In genomic region chr8:33067453-33068039, GRCm38 (mm10) we compare ENCODE assay signal across 23 mouse cellular contexts.
A peak's percentile ranks its signal among the peaks of the same experiment; 100 is the strongest.
DNase-seq lines count a peak whose midpoint lies in the region; ATAC-seq lines count a peak whose summit lies in the region.
"Had no signal": no experiment of that assay in that cellular context is flagged by ENCODE, and none has a peak within 500 bp of the region (broad histone marks: within the 10 kb centered on the region; RNA-seq: fewer than 3 reads in every experiment).

No protein-coding gene starts in this region.

- H3K27ac ChIP-seq in forebrain, embryonic 15.5 days (replicated peaks): 0 out of 2 replicates have a peak overlapping the region, but pooled peaks have one; percentile 7
- H3K27ac ChIP-seq in forebrain, embryonic 14.5 days (ENCODE audit: low read depth, low read length): no peak overlapping the region
- H3K27ac ChIP-seq in hindbrain, embryonic 16.5 days (ENCODE audit: low read depth, low read length): no peak overlapping the region
- no peak overlapping the region for H3K27ac ChIP-seq in hindbrain, embryonic 10.5 days
- no peak overlapping the region for H3K27ac ChIP-seq in midbrain, embryonic 14.5 days (replicated peaks; ENCODE audit: low read depth, low read length)
- H3K27ac ChIP-seq in midbrain, embryonic 16.5 days (ENCODE audit: low read length): no peak overlapping the region
- H3K27ac ChIP-seq: embryonic facial prominence, embryonic 15.5 days; forebrain, embryonic 12.5 days; heart, embryonic 10.5 days; intestine, embryonic 15.5 days had no signal

- H3K9me3 ChIP-seq in forebrain, embryonic 15.5 days: no peaks in the 10 kb centered on the region
- no peaks in the 10 kb centered on the region for H3K9me3 ChIP-seq in forebrain, embryonic 14.5 days (replicated peaks; ENCODE audit: control insufficient read depth, low read length)
- H3K9me3 ChIP-seq in hindbrain, embryonic 16.5 days (ENCODE audit: control insufficient read depth, low read length): no peaks in the 10 kb centered on the region
- no peaks in the 10 kb centered on the region for H3K9me3 ChIP-seq in hindbrain, embryonic 10.5 days
- 0 out of 2 replicates have a peak, but pooled peaks cover 4% of the 10 kb centered on the region for H3K9me3 ChIP-seq in midbrain, embryonic 14.5 days (ENCODE audit: control insufficient read depth, low read length)
- H3K9me3 ChIP-seq in midbrain, embryonic 16.5 days (replicated peaks; ENCODE audit: control insufficient read depth, low read length, poor library complexity, severe bottlenecking): no peaks in the 10 kb centered on the region
- H3K9me3 ChIP-seq: embryonic facial prominence, embryonic 15.5 days; heart, embryonic 10.5 days; intestine, embryonic 15.5 days had no signal

- H3K4me3 ChIP-seq in forebrain, embryonic 15.5 days: no peak overlapping the region
- H3K4me3 ChIP-seq in forebrain, embryonic 14.5 days (ENCODE audit: low read depth, low read length): no peak overlapping the region
- no peak overlapping the region for H3K4me3 ChIP-seq in hindbrain, embryonic 16.5 days (ENCODE audit: low read length)
- H3K4me3 ChIP-seq in hindbrain, embryonic 10.5 days: no peak overlapping the region
- H3K4me3 ChIP-seq in midbrain, embryonic 14.5 days (replicated peaks; ENCODE audit: low read depth, low read length): no peak overlapping the region
- H3K4me3 ChIP-seq in midbrain, embryonic 16.5 days (ENCODE audit: low read depth, low read length): no peak overlapping the region
- H3K4me3 ChIP-seq: embryonic facial prominence, embryonic 15.5 days; erythroblast, embryonic 14.5 days; forebrain, embryonic 12.5 days; heart, embryonic 10.5 days; intestine, embryonic 15.5 days had no signal

- no peak overlapping the region for H3K9ac ChIP-seq in forebrain, embryonic 15.5 days (replicated peaks)
- H3K9ac ChIP-seq in forebrain, embryonic 14.5 days (ENCODE audit: low read length): no peak overlapping the region
- H3K9ac ChIP-seq in hindbrain, embryonic 16.5 days (ENCODE audit: low read depth, low read length): no peak overlapping the region
- H3K9ac ChIP-seq in midbrain, embryonic 14.5 days (replicated peaks; ENCODE audit: low read length): no peak overlapping the region
- H3K9ac ChIP-seq in midbrain, embryonic 16.5 days (ENCODE audit: low read depth, low read length): no peak overlapping the region
- H3K9ac ChIP-seq: embryonic facial prominence, embryonic 15.5 days; forebrain, embryonic 12.5 days; intestine, embryonic 15.5 days had no signal

- H3K27me3 ChIP-seq in forebrain, embryonic 15.5 days: no peaks in the 10 kb centered on the region
- H3K27me3 ChIP-seq in forebrain, embryonic 14.5 days (replicated peaks; ENCODE audit: control insufficient read depth, insufficient read depth, low read length): no peaks in the 10 kb centered on the region
- no peaks in the 10 kb centered on the region for H3K27me3 ChIP-seq in hindbrain, embryonic 16.5 days (replicated peaks; ENCODE audit: control insufficient read depth, insufficient read depth, low read length)
- H3K27me3 ChIP-seq in hindbrain, embryonic 10.5 days (ENCODE audit: insufficient read depth, poor library complexity, severe bottlenecking): no peaks in the 10 kb centered on the region
- no peaks in the 10 kb centered on the region for H3K27me3 ChIP-seq in midbrain, embryonic 14.5 days (ENCODE audit: control insufficient read depth, insufficient read depth, low read length)
- no peaks in the 10 kb centered on the region for H3K27me3 ChIP-seq in midbrain, embryonic 16.5 days (ENCODE audit: control insufficient read depth, insufficient read depth, low read depth, low read length)
- H3K27me3 ChIP-seq: CH12.LX; embryonic facial prominence, embryonic 15.5 days; forebrain, embryonic 12.5 days; intestine, embryonic 15.5 days; Patski had no signal

- no peak for ATAC-seq in forebrain, embryonic 15.5 days (replicated peaks)
- ATAC-seq in forebrain, embryonic 14.5 days: no peak
- peak; percentile 52; the same call in 1 of the 2 replicates for ATAC-seq in hindbrain, embryonic 16.5 days
- ATAC-seq in midbrain, embryonic 14.5 days (ENCODE audit: low FRiP score, low TSS enrichment): no peak
- no peak for ATAC-seq in midbrain, embryonic 16.5 days
- ATAC-seq: activated CD4-positive, CD25-positive, alpha-beta regulatory T cell, adult 4 months; intestine, embryonic 15.5 days; Patski had no signal

- 50% methylated on average over 8 of the region's 8 CpGs for WGBS in forebrain, embryonic 15.5 days
- 56% methylated on average over 8 of the region's 8 CpGs for WGBS in forebrain, embryonic 14.5 days
- WGBS in hindbrain, embryonic 16.5 days: 52% methylated on average over 8 of the region's 8 CpGs
- 75% methylated on average over 8 of the region's 8 CpGs for whole genome bisulfite sequencing in hindbrain, embryonic 10.5 days
- 49% methylated on average over 8 of the region's 8 CpGs for WGBS in midbrain, embryonic 14.5 days
- WGBS in midbrain, embryonic 16.5 days: 49% methylated on average over 8 of the region's 8 CpGs

- no peaks in the 10 kb centered on the region for H3K4me1 ChIP-seq in forebrain, embryonic 15.5 days
- no peaks in the 10 kb centered on the region for H3K4me1 ChIP-seq in forebrain, embryonic 14.5 days (ENCODE audit: control insufficient read depth, insufficient read depth, low read length)
- H3K4me1 ChIP-seq in hindbrain, embryonic 16.5 days (ENCODE audit: control insufficient read depth, insufficient read depth, low read depth, low read length): no peaks in the 10 kb centered on the region
- H3K4me1 ChIP-seq in hindbrain, embryonic 10.5 days (replicated peaks): no peaks in the 10 kb centered on the region
- no peaks in the 10 kb centered on the region for H3K4me1 ChIP-seq in midbrain, embryonic 14.5 days (ENCODE audit: control insufficient read depth, insufficient read depth, low read length)
- H3K4me1 ChIP-seq in midbrain, embryonic 16.5 days (ENCODE audit: control insufficient read depth, insufficient read depth, low read length): no peaks in the 10 kb centered on the region; the same call in 1 of the 2 replicates
- H3K4me1 ChIP-seq: embryonic facial prominence, embryonic 15.5 days; forebrain, embryonic 12.5 days; heart, embryonic 10.5 days; intestine, embryonic 15.5 days had no signal

- no peak for DNase-seq in forebrain, embryonic 14.5 days (ENCODE audit: low spot score)
- no peak for DNase-seq in hindbrain, embryonic 10.5 days (ENCODE audit: low spot score)
- peak; percentile 21 for DNase-seq in midbrain, embryonic 14.5 days
- peak; percentile 65 for DNase-seq in retina, postnatal 1 day
- DNase-seq: adrenal gland, adult 2 months; adrenal gland, postnatal 25 days; cerebellum, adult 8-10 months; gastrocnemius, postnatal 10 days; heart, adult 18-20 months; heart, postnatal 10 days; heart, postnatal 4 days; kidney, adult 18-20 months had no signal

- H3K36me3 ChIP-seq in forebrain, embryonic 15.5 days: no peaks in the 10 kb centered on the region
- H3K36me3 ChIP-seq in forebrain, embryonic 14.5 days (ENCODE audit: control insufficient read depth, insufficient read depth, low read length): no peaks in the 10 kb centered on the region
- H3K36me3 ChIP-seq in hindbrain, embryonic 16.5 days (ENCODE audit: control insufficient read depth, insufficient read depth, low read length): no peaks in the 10 kb centered on the region
- no peaks in the 10 kb centered on the region for H3K36me3 ChIP-seq in hindbrain, embryonic 10.5 days
- no peaks in the 10 kb centered on the region for H3K36me3 ChIP-seq in midbrain, embryonic 14.5 days (ENCODE audit: control insufficient read depth, insufficient read depth, low read length)
- H3K36me3 ChIP-seq in midbrain, embryonic 16.5 days (ENCODE audit: control insufficient read depth, insufficient read depth, low read length): no peaks in the 10 kb centered on the region
- H3K36me3 ChIP-seq: embryonic facial prominence, embryonic 15.5 days; forebrain, embryonic 12.5 days; heart, embryonic 10.5 days; intestine, embryonic 15.5 days had no signal

- no peak overlapping the region for H3K4me2 ChIP-seq in forebrain, embryonic 15.5 days (replicated peaks)
- H3K4me2 ChIP-seq in forebrain, embryonic 14.5 days (ENCODE audit: low read length): no peak overlapping the region
- no peak overlapping the region for H3K4me2 ChIP-seq in hindbrain, embryonic 16.5 days (ENCODE audit: low read length)
- no peak overlapping the region for H3K4me2 ChIP-seq in midbrain, embryonic 14.5 days (ENCODE audit: low read length)
- no peak overlapping the region for H3K4me2 ChIP-seq in midbrain, embryonic 16.5 days (ENCODE audit: low read length)
- H3K4me2 ChIP-seq: embryonic facial prominence, embryonic 15.5 days; forebrain, embryonic 12.5 days; intestine, embryonic 15.5 days had no signal

Comparison
In these comparisons a context has a peak if more than half of its experiments do, and no peak if none do; other contexts are left out.
1. DNase-seq: peak in midbrain, embryonic 14.5 days (single experiment) and retina, postnatal 1 day (single experiment); none in forebrain, embryonic 14.5 days (single experiment) and hindbrain, embryonic 10.5 days (single experiment).